Comparison of ENCODE assay signal across 11 mouse cellular contexts in the genomic region with DNA sequence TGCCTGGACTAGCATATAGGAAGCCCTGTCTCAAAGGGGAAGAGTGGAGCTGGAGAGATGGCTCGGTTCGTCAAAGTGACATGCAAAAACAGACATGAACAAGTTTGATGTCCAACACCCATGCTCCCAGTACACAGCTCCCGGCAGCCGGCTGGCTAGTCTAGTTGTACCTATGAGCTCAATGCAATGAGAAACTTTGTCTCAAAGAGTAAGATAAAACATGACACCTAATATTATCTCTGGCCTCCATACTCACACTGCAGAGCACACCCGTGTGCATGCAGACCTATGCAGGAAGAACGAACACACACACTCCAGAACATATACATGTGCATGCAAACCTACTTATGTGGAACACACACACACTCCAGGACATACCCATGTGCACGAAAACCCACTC.
"Had no signal": no experiment of that assay in that cellular context is flagged by ENCODE, and none has a peak within 500 bp of the region (broad histone marks: within the 10 kb centered on the region; RNA-seq: fewer than 3 reads in every experiment).

No protein-coding gene starts in this region.

- H3K36me3 ChIP-seq: limb, embryonic 15.5 days had no signal

- DNase-seq: kidney, adult 8-10 months; kidney, postnatal 25 days; lung, embryonic 14.5 days; lung, postnatal 10 days; right cerebral cortex, postnatal 14 days had no signal

- H3K4me2 ChIP-seq: limb, embryonic 15.5 days; lung, embryonic 14.5 days; midbrain, embryonic 13.5 days had no signal

- H3K9ac ChIP-seq: limb, embryonic 15.5 days; lung, embryonic 14.5 days; midbrain, embryonic 13.5 days had no signal

- ATAC-seq: intestine, postnatal 0 days; midbrain, embryonic 13.5 days had no signal

- H3K27ac ChIP-seq: left cerebral cortex, adult 2 months; limb, embryonic 15.5 days; macrophage; midbrain, embryonic 13.5 days; stomach, postnatal 0 days had no signal

- H3K9me3 ChIP-seq: limb, embryonic 15.5 days; midbrain, embryonic 13.5 days had no signal

- H3K27me3 ChIP-seq: limb, embryonic 15.5 days; midbrain, embryonic 13.5 days had no signal

- H3K4me3 ChIP-seq: left cerebral cortex, adult 2 months; limb, embryonic 15.5 days; midbrain, embryonic 13.5 days had no signal
